Mouse (Mus musculus): Measurements from ENCODE around the gene Polrmt. TPM values are rescaled to one million over a fixed set of nuclear protein-coding genes. Genes with fewer than 3 reads are reported as not detected.
A peak's percentile ranks its signal among the peaks of the same experiment; 100 is the strongest.

Gene Polrmt
- polyA plus RNA-seq, 1 experiment from 2014 or later = 33.3 TPM

- Histone ChIP-seq H3K9ac (ENCODE audit: low read length) (no peak overlapping the region), H3K27me3 (ENCODE audit: control insufficient read depth, insufficient read depth, low read length) (no peaks in the 10 kb centered on the region), H3K36me3 (ENCODE audit: control insufficient read depth, insufficient read depth, low read length) (peaks cover 78% of the 10 kb centered on the region), H3K4me1 (ENCODE audit: control insufficient read depth, insufficient read depth, low read length) (no peaks in the 10 kb centered on the region), H3K27ac (ENCODE audit: low read length) (no peak overlapping the region), H3K4me3 (replicated peaks; ENCODE audit: low read length) (no peak overlapping the region), H3K9me3 (replicated peaks; ENCODE audit: control insufficient read depth, low read length) (peaks cover 44% of the 10 kb centered on the region), H3K4me2 (ENCODE audit: low read depth, low read length) (no peak overlapping the region)
- 82% methylated on average over 14 of the region's 14 CpGs for WGBS
- no peak for ATAC-seq (ENCODE audit: insufficient read depth, low FRiP score)
Measured at GRCm38 (mm10) chr10:79736706-79737105, 9.7 kb downstream of the Polrmt start.

DNA sequence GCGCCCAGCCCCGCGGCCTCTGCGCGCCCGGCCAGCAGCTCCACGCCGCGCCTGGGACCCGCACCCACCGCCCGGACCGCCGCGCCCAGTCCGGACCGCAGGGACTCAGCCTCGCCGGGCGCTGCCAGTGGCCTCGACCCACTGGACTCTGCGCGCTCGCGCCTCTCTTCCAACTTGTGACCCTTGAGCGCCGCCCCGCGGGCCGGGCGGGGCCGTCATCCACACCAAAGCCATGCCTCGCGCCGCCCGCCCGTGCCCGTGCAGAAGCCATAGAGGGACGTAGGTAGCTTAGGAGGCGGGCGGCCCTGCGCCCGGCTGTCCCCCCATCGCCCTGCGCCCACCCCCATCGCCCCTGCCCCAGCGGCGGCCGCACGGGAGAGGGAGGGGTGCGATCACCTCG lies 11.0 kb downstream of the Polrmt start:
- Histone ChIP-seq H3K4me1 (ENCODE audit: control insufficient read depth, insufficient read depth, low read length) (no peaks in the 10 kb centered on the region), H3K9ac (ENCODE audit: low read length) (no peak overlapping the region), H3K27me3 (ENCODE audit: control insufficient read depth, insufficient read depth, low read length) (no peaks in the 10 kb centered on the region), H3K36me3 (ENCODE audit: control insufficient read depth, insufficient read depth, low read length) (peaks cover 64% of the 10 kb centered on the region), H3K27ac (ENCODE audit: low read length) (no peak overlapping the region), H3K4me3 (replicated peaks; ENCODE audit: low read length) (no peak overlapping the region), H3K9me3 (replicated peaks; ENCODE audit: control insufficient read depth, low read length) (peaks cover 36% of the 10 kb centered on the region), H3K4me2 (ENCODE audit: low read depth, low read length) (no peak overlapping the region)
- ATAC-seq (ENCODE audit: insufficient read depth, low FRiP score) = peak; percentile 10; the same call in 1 of the 2 replicates
- WGBS = 32% methylated on average over 46 of the region's 52 CpGs

DNA sequence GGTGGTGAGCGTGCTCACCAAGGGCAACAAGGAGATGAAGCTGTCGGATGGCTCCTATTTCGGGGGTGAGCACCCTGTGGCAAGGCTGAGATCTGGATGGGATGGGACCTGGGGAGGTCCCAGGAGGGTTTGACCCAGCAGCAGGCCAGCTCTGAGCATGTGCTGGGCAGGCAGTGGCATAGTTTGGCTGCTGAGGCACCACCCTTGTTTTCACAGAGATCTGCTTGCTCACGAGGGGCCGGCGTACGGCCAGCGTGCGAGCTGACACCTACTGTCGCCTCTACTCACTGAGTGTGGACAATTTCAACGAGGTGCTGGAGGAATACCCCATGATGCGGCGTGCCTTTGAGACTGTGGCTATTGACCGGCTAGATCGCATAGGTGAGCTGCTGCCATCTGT lies 12.5 kb downstream of the Polrmt start:
- no peaks in the 10 kb centered on the region for H3K4me1 ChIP-seq (ENCODE audit: control insufficient read depth, insufficient read depth, low read length)
- H3K4me2 ChIP-seq (ENCODE audit: low read depth, low read length) = no peak overlapping the region
- ATAC-seq (ENCODE audit: insufficient read depth, low FRiP score) = no peak
- H3K27me3 ChIP-seq (ENCODE audit: control insufficient read depth, insufficient read depth, low read length) = no peaks in the 10 kb centered on the region
- H3K9ac ChIP-seq (ENCODE audit: low read length) = no peak overlapping the region
- H3K4me3 ChIP-seq (replicated peaks; ENCODE audit: low read length) = no peak overlapping the region
- H3K27ac ChIP-seq (ENCODE audit: low read length) = no peak overlapping the region
- WGBS = 97% methylated on average over 15 of the region's 15 CpGs
- H3K9me3 ChIP-seq (replicated peaks; ENCODE audit: control insufficient read depth, low read length) = peaks cover 21% of the 10 kb centered on the region
- peaks cover 49% of the 10 kb centered on the region for H3K36me3 ChIP-seq (ENCODE audit: control insufficient read depth, insufficient read depth, low read length)

DNA sequence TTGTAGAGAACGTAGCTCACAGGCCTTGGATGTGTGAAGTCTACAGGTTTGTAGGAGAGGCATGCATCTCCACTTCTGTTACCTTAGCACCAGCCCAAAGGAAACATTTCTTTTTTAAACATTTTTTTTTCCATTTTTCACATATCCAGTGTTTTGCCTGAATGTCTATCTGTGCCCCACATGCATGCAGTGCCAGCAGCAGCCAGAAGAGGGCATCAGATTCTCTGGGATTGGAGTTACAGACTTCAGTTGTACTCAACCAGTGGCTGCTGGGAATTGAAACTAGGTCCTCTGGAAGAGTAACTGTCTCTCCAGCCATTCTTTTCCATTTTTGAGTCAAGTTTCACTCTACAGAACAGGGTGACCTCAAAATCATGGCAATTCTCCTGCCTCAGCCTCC lies 13.9 kb downstream of the Polrmt start:
- H3K9ac ChIP-seq (ENCODE audit: low read length) = no peak overlapping the region
- 96% methylated on average over 1 of the region's 1 CpGs for WGBS
- no peaks in the 10 kb centered on the region for H3K4me1 ChIP-seq (ENCODE audit: control insufficient read depth, insufficient read depth, low read length)
- H3K4me2 ChIP-seq (ENCODE audit: low read depth, low read length) = no peak overlapping the region
- no peak overlapping the region for H3K4me3 ChIP-seq (replicated peaks; ENCODE audit: low read length)
- peaks cover 36% of the 10 kb centered on the region for H3K36me3 ChIP-seq (ENCODE audit: control insufficient read depth, insufficient read depth, low read length)
- ATAC-seq (ENCODE audit: insufficient read depth, low FRiP score) = no peak
- no peaks in the 10 kb centered on the region for H3K27me3 ChIP-seq (ENCODE audit: control insufficient read depth, insufficient read depth, low read length)
- no peak overlapping the region for H3K27ac ChIP-seq (ENCODE audit: low read length)
- peaks cover 10% of the 10 kb centered on the region; the same call in 1 of the 2 replicates for H3K9me3 ChIP-seq (replicated peaks; ENCODE audit: control insufficient read depth, low read length)

DNA sequence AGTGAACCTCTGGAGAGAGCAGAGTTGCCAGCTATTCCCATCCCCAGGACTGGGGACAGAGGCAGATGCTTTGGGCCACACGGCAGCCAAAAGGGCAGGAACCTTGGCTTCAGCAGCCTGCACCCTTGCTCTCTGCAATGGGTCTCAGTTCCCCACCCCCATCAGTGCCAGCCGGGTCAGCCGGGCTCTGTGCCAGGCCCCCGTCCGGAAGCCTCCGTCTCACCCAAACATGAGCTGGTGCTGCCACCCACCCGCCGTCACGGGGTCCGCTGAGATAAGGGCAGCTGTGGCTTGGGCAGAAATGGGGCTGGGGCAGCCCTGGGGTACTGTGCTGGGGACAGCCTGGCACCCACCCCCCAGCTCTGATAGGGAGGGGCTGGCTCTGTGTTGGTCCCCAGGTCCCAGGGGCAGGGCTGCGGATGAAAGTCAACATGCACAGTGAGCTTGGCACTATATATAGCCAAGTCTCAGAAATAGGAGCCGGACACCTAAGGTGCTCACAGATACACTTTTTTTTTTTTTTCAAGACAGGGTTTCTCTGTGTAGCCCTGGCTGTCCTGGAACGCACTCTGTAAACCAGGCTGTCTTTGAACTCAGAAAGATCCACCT lies 16.9 kb downstream of the Polrmt start:
- H3K9me3 ChIP-seq (replicated peaks; ENCODE audit: control insufficient read depth, low read length) = no peaks in the 10 kb centered on the region
- H3K27me3 ChIP-seq (ENCODE audit: control insufficient read depth, insufficient read depth, low read length) = no peaks in the 10 kb centered on the region
- H3K4me1 ChIP-seq (ENCODE audit: control insufficient read depth, insufficient read depth, low read length) = no peaks in the 10 kb centered on the region
- peaks cover 10% of the 10 kb centered on the region for H3K36me3 ChIP-seq (ENCODE audit: control insufficient read depth, insufficient read depth, low read length)
- no peak overlapping the region for H3K27ac ChIP-seq (ENCODE audit: low read length)
- WGBS = 70% methylated on average over 13 of the region's 13 CpGs
- H3K4me2 ChIP-seq (ENCODE audit: low read depth, low read length) = no peak overlapping the region
- H3K9ac ChIP-seq (ENCODE audit: low read length) = no peak overlapping the region
- H3K4me3 ChIP-seq (replicated peaks; ENCODE audit: low read length) = no peak overlapping the region
- no peak for ATAC-seq (ENCODE audit: insufficient read depth, low FRiP score)

GRCm38 (mm10) chr10:79728323-79729249 lies 17.8 kb downstream of the Polrmt start:
- no peak overlapping the region for H3K4me2 ChIP-seq (ENCODE audit: low read depth, low read length)
- WGBS = 62% methylated on average over 28 of the region's 28 CpGs
- H3K27ac ChIP-seq (ENCODE audit: low read length) = no peak overlapping the region
- H3K4me3 ChIP-seq (replicated peaks; ENCODE audit: low read length) = no peak overlapping the region
- H3K9me3 ChIP-seq (replicated peaks; ENCODE audit: control insufficient read depth, low read length) = no peaks in the 10 kb centered on the region
- 0 out of 2 replicates have a peak, but pooled peaks have one; percentile 22 for ATAC-seq (ENCODE audit: insufficient read depth, low FRiP score)
- H3K9ac ChIP-seq (ENCODE audit: low read length) = no peak overlapping the region
- no peaks in the 10 kb centered on the region for H3K4me1 ChIP-seq (ENCODE audit: control insufficient read depth, insufficient read depth, low read length)
- 0 out of 2 replicates have a peak, but pooled peaks cover under 1% of the 10 kb centered on the region for H3K36me3 ChIP-seq (ENCODE audit: control insufficient read depth, insufficient read depth, low read length)
- no peaks in the 10 kb centered on the region for H3K27me3 ChIP-seq (ENCODE audit: control insufficient read depth, insufficient read depth, low read length)

- whole genome bisulfite sequencing = 37% methylated on average over 11 of the region's 11 CpGs
- H3K27ac ChIP-seq (ENCODE audit: low read length) = no peak overlapping the region
- ATAC-seq (ENCODE audit: insufficient read depth, low FRiP score) = no peak
Measured at GRCm38 (mm10) chr10:79726090-79726489, 20.3 kb downstream of the Polrmt start.

GRCm38 (mm10) chr10:79723692-79724091 lies 22.7 kb downstream of the Polrmt start:
- WGBS = 75% methylated on average over 7 of the region's 7 CpGs
- Histone ChIP-seq H3K4me1 (ENCODE audit: control insufficient read depth, insufficient read depth, low read length) (no peaks in the 10 kb centered on the region), H3K27ac (ENCODE audit: low read length) (no peak overlapping the region), H3K9me3 (replicated peaks; ENCODE audit: control insufficient read depth, low read length) (no peaks in the 10 kb centered on the region), H3K4me3 (replicated peaks; ENCODE audit: low read length) (no peak overlapping the region), H3K27me3 (ENCODE audit: control insufficient read depth, insufficient read depth, low read length) (no peaks in the 10 kb centered on the region), H3K4me2 (ENCODE audit: low read depth, low read length) (no peak overlapping the region), H3K36me3 (ENCODE audit: control insufficient read depth, insufficient read depth, low read length) (no peaks in the 10 kb centered on the region), H3K9ac (ENCODE audit: low read length) (no peak overlapping the region)
- no peak for ATAC-seq (ENCODE audit: insufficient read depth, low FRiP score)

More at GRCm38 (mm10) chr10:79726090-79726489, 20.3 kb downstream of the Polrmt start:
- no peaks in the 10 kb centered on the region for H3K27me3 ChIP-seq (ENCODE audit: control insufficient read depth, insufficient read depth, low read length)
- no peaks in the 10 kb centered on the region for H3K4me1 ChIP-seq (ENCODE audit: control insufficient read depth, insufficient read depth, low read length)
- H3K4me3 ChIP-seq (replicated peaks; ENCODE audit: low read length) = no peak overlapping the region
- H3K4me2 ChIP-seq (ENCODE audit: low read depth, low read length) = no peak overlapping the region
- H3K36me3 ChIP-seq (ENCODE audit: control insufficient read depth, insufficient read depth, low read length) = no peaks in the 10 kb centered on the region
- H3K9ac ChIP-seq (ENCODE audit: low read length) = no peak overlapping the region
- no peaks in the 10 kb centered on the region for H3K9me3 ChIP-seq (replicated peaks; ENCODE audit: control insufficient read depth, low read length)

GRCm38 (mm10) chr10:79723047-79723446 lies 23.3 kb downstream of the Polrmt start:
- no peak overlapping the region for H3K4me3 ChIP-seq (replicated peaks; ENCODE audit: low read length)
- WGBS = 63% methylated on average over 6 of the region's 6 CpGs
- no peak overlapping the region for H3K27ac ChIP-seq (ENCODE audit: low read length)
- no peaks in the 10 kb centered on the region for H3K36me3 ChIP-seq (ENCODE audit: control insufficient read depth, insufficient read depth, low read length)
- no peak for ATAC-seq (ENCODE audit: insufficient read depth, low FRiP score)
- H3K9ac ChIP-seq (ENCODE audit: low read length) = no peak overlapping the region
- no peaks in the 10 kb centered on the region for H3K4me1 ChIP-seq (ENCODE audit: control insufficient read depth, insufficient read depth, low read length)
- no peaks in the 10 kb centered on the region for H3K9me3 ChIP-seq (replicated peaks; ENCODE audit: control insufficient read depth, low read length)
- H3K27me3 ChIP-seq (ENCODE audit: control insufficient read depth, insufficient read depth, low read length) = peaks cover 4% of the 10 kb centered on the region
- H3K4me2 ChIP-seq (ENCODE audit: low read depth, low read length) = no peak overlapping the region
